Mouse (Mus musculus) hindbrain, embryonic 15.5 days (tissue): ENCODE results near the gene Tbck. TPM values are rescaled to one million over a fixed set of nuclear protein-coding genes. Genes with fewer than 3 reads are reported as not detected.
A peak's percentile ranks its signal among the peaks of the same experiment; 100 is the strongest.

Source experiments
- ATAC-seq: fragments of 200-750 bp; cut with Nextera tagmentation; 2 replicates; pipeline ENCODE4 v1.8.0; 2017; ENCODE audit warnings: low read depth, moderate number of reproducible peaks, moderate TSS enrichment; ENCODE audit not compliant: low FRiP score
- H3K27ac ChIP-seq: fragments of 300-500 bp; sonication (generic); replicated peaks from 2 replicates; pipeline ENCODE4 v1.5.1; 2015; ENCODE audit warnings: mild to moderate bottlenecking, inconsistent platforms
- H3K27me3 ChIP-seq: fragments of 300-500 bp; sonication (generic); 2 replicates; pipeline ENCODE4 v1.6.1; 2015; ENCODE audit warnings: control low read depth, inconsistent platforms
- H3K36me3 ChIP-seq: fragments of 300-500 bp; sonication (generic); 2 replicates; pipeline ENCODE4 v1.6.1; 2015; ENCODE audit warnings: control low read depth, inconsistent platforms
- H3K4me1 ChIP-seq: fragments of 300-500 bp; sonication (generic); replicated peaks from 2 replicates; pipeline ENCODE4 v1.6.1; 2015; ENCODE audit warnings: control low read depth, inconsistent platforms
- H3K4me2 ChIP-seq: fragments of 300-500 bp; sonication (generic); 2 replicates; pipeline ENCODE4 v1.6.1; 2015; ENCODE audit warnings: moderate library complexity, mild to moderate bottlenecking, inconsistent platforms
- H3K4me3 ChIP-seq: fragments of 300-500 bp; sonication (generic); 2 replicates; pipeline ENCODE4 v1.5.1; 2015; ENCODE audit warnings: mild to moderate bottlenecking, inconsistent platforms
- H3K9ac ChIP-seq: fragments of 300-500 bp; sonication (generic); 2 replicates; pipeline ENCODE4 v1.6.1; 2015; ENCODE audit warnings: inconsistent platforms
- H3K9me3 ChIP-seq: fragments of 300-500 bp; sonication (generic); 2 replicates; pipeline ENCODE4 v1.6.1; 2016; ENCODE audit warnings: control low read depth, inconsistent platforms
- WGBS: fragments of 180-500 bp; shearing (Covaris S2); methylation state at CpG from one replicate; pipeline ENCODE4 v1.1.7; 2015; 5-methylcytosine and 5-hydroxymethylcytosine counted together
- polyA plus RNA-seq: library from polyadenylated mRNA; unstranded; fragments of >200 nt; fragmentation: Nextera tagmentation; extraction: Ambion mirVana; gene quantifications from 2 replicates; pipeline ENCODE4 v1.2.1, GENCODE M21; 2015

Tbck gene
- polyA plus RNA-seq, 1 experiment from 2014 or later = 33.0 TPM

- H3K4me1 ChIP-seq = no peaks in the 10 kb centered on the region
- no peaks in the 10 kb centered on the region for H3K27me3 ChIP-seq
- H3K4me2 ChIP-seq = no peak overlapping the region
- no peak overlapping the region for H3K9ac ChIP-seq
- peaks cover 32% of the 10 kb centered on the region for H3K36me3 ChIP-seq
- H3K4me3 ChIP-seq = no peak overlapping the region
- H3K27ac ChIP-seq = no peak overlapping the region
- no peaks in the 10 kb centered on the region for H3K9me3 ChIP-seq
- no peak for ATAC-seq
- 88% methylated on average over 8 of the region's 8 CpGs for WGBS
Measured at GRCm38 (mm10) chr3:132839516-132839915, 155.6 kb downstream of the Tbck start.

GRCm38 (mm10) chr3:132842676-132843075 lies 158.7 kb downstream of the Tbck start:
- Histone ChIP-seq H3K9me3 (no peaks in the 10 kb centered on the region), H3K27me3 (no peaks in the 10 kb centered on the region), H3K27ac (no peak overlapping the region), H3K4me3 (no peak overlapping the region), H3K36me3 (peaks cover 32% of the 10 kb centered on the region), H3K4me2 (no peak overlapping the region), H3K4me1 (no peaks in the 10 kb centered on the region), H3K9ac (no peak overlapping the region)
- no peak for ATAC-seq
- 97% methylated on average over 6 of the region's 6 CpGs for WGBS

- no peaks in the 10 kb centered on the region for H3K27me3 ChIP-seq
- no peak overlapping the region for H3K4me3 ChIP-seq
- 76% methylated on average over 7 of the region's 7 CpGs for WGBS
- H3K27ac ChIP-seq = no peak overlapping the region
- H3K4me2 ChIP-seq = no peak overlapping the region
- H3K9ac ChIP-seq = no peak overlapping the region
- H3K4me1 ChIP-seq = 0 out of 2 replicates have a peak, but pooled peaks cover 5% of the 10 kb centered on the region
- no peaks in the 10 kb centered on the region for H3K9me3 ChIP-seq
- H3K36me3 ChIP-seq = no peaks in the 10 kb centered on the region
- ATAC-seq = no peak
Measured at GRCm38 (mm10) chr3:132849669-132850068, 165.7 kb downstream of the Tbck start.

GRCm38 (mm10) chr3:132850431-132850830 lies 166.5 kb downstream of the Tbck start:
- Histone ChIP-seq H3K4me1 (0 out of 2 replicates have a peak, but pooled peaks cover 5% of the 10 kb centered on the region), H3K4me3 (no peak overlapping the region), H3K9me3 (no peaks in the 10 kb centered on the region), H3K27me3 (no peaks in the 10 kb centered on the region), H3K36me3 (no peaks in the 10 kb centered on the region), H3K9ac (no peak overlapping the region), H3K27ac (no peak overlapping the region), H3K4me2 (no peak overlapping the region)
- WGBS = 87% methylated on average over 2 of the region's 2 CpGs
- ATAC-seq = no peak

GRCm38 (mm10) chr3:132851417-132851816 lies 167.5 kb downstream of the Tbck start:
- 0 out of 2 replicates have a peak, but pooled peaks cover 5% of the 10 kb centered on the region for H3K4me1 ChIP-seq
- H3K27ac ChIP-seq = no peak overlapping the region
- H3K9me3 ChIP-seq = no peaks in the 10 kb centered on the region
- no peak overlapping the region for H3K4me3 ChIP-seq
- H3K27me3 ChIP-seq = no peaks in the 10 kb centered on the region
- H3K4me2 ChIP-seq = no peak overlapping the region
- no peak for ATAC-seq
- no peaks in the 10 kb centered on the region for H3K36me3 ChIP-seq
- 54% methylated on average over 1 of the region's 1 CpGs for WGBS
- H3K9ac ChIP-seq = no peak overlapping the region

- 0 out of 2 replicates have a peak, but pooled peaks cover 5% of the 10 kb centered on the region for H3K4me1 ChIP-seq
- H3K4me3 ChIP-seq = no peak overlapping the region
- H3K27ac ChIP-seq = no peak overlapping the region
- no peaks in the 10 kb centered on the region for H3K27me3 ChIP-seq
- H3K9ac ChIP-seq = no peak overlapping the region
- WGBS = 72% methylated on average over 28 of the region's 28 CpGs
- H3K36me3 ChIP-seq = no peaks in the 10 kb centered on the region
- no peaks in the 10 kb centered on the region for H3K9me3 ChIP-seq
- ATAC-seq = peak; percentile 52; the same call in 1 of the 2 replicates
- H3K4me2 ChIP-seq = no peak overlapping the region
Measured at GRCm38 (mm10) chr3:132851841-132852728, 168.1 kb downstream of the Tbck start.

GRCm38 (mm10) chr3:132854271-132854670 lies 170.3 kb downstream of the Tbck start:
- H3K27ac ChIP-seq = no peak overlapping the region
- WGBS = 79% methylated on average over 9 of the region's 9 CpGs
- H3K4me2 ChIP-seq = no peak overlapping the region
- no peak overlapping the region for H3K9ac ChIP-seq
- H3K4me1 ChIP-seq = 0 out of 2 replicates have a peak, but pooled peaks cover 5% of the 10 kb centered on the region
- H3K4me3 ChIP-seq = no peak overlapping the region
- H3K9me3 ChIP-seq = no peaks in the 10 kb centered on the region
- no peaks in the 10 kb centered on the region for H3K27me3 ChIP-seq
- ATAC-seq = no peak
- H3K36me3 ChIP-seq = no peaks in the 10 kb centered on the region

GRCm38 (mm10) chr3:132855458-132856212 lies 171.7 kb downstream of the Tbck start:
- H3K4me1 ChIP-seq = 0 out of 2 replicates have a peak, but pooled peaks cover 5% of the 10 kb centered on the region
- WGBS = 72% methylated on average over 9 of the region's 9 CpGs
- no peaks in the 10 kb centered on the region for H3K9me3 ChIP-seq
- H3K4me2 ChIP-seq = no peak overlapping the region
- H3K27me3 ChIP-seq = no peaks in the 10 kb centered on the region
- H3K27ac ChIP-seq = no peak overlapping the region
- H3K4me3 ChIP-seq = no peak overlapping the region
- no peak overlapping the region for H3K9ac ChIP-seq
- no peaks in the 10 kb centered on the region for H3K36me3 ChIP-seq
- ATAC-seq = no peak

GRCm38 (mm10) chr3:132856651-132857050 lies 172.7 kb downstream of the Tbck start:
- Histone ChIP-seq H3K9me3 (no peaks in the 10 kb centered on the region), H3K36me3 (no peaks in the 10 kb centered on the region), H3K27ac (no peak overlapping the region), H3K9ac (no peak overlapping the region), H3K27me3 (no peaks in the 10 kb centered on the region), H3K4me3 (no peak overlapping the region), H3K4me2 (no peak overlapping the region), H3K4me1 (0 out of 2 replicates have a peak, but pooled peaks cover 5% of the 10 kb centered on the region)
- ATAC-seq = no peak
- 74% methylated on average over 6 of the region's 6 CpGs for WGBS

GRCm38 (mm10) chr3:132858849-132859248 lies 174.9 kb downstream of the Tbck start:
- no peaks in the 10 kb centered on the region for H3K36me3 ChIP-seq
- no peak overlapping the region for H3K27ac ChIP-seq
- 61% methylated on average over 11 of the region's 11 CpGs for WGBS
- peak; percentile 60 for ATAC-seq
- no peaks in the 10 kb centered on the region for H3K9me3 ChIP-seq
- H3K4me2 ChIP-seq = no peak overlapping the region
- no peaks in the 10 kb centered on the region for H3K27me3 ChIP-seq
- H3K4me3 ChIP-seq = no peak overlapping the region
- H3K4me1 ChIP-seq = no peaks in the 10 kb centered on the region
- no peak overlapping the region for H3K9ac ChIP-seq

- no peak overlapping the region for H3K9ac ChIP-seq
- no peaks in the 10 kb centered on the region for H3K9me3 ChIP-seq
- H3K27me3 ChIP-seq = no peaks in the 10 kb centered on the region
- no peak overlapping the region for H3K4me2 ChIP-seq
- no peaks in the 10 kb centered on the region for H3K4me1 ChIP-seq
- ATAC-seq = no peak
- no peak overlapping the region for H3K27ac ChIP-seq
- H3K36me3 ChIP-seq = no peaks in the 10 kb centered on the region
- 89% methylated on average over 7 of the region's 7 CpGs for WGBS
- H3K4me3 ChIP-seq = no peak overlapping the region
Measured at GRCm38 (mm10) chr3:132859573-132859972, 175.6 kb downstream of the Tbck start.

GRCm38 (mm10) chr3:132860796-132861195 lies 176.9 kb downstream of the Tbck start:
- Histone ChIP-seq H3K36me3 (no peaks in the 10 kb centered on the region), H3K27ac (no peak overlapping the region), H3K9ac (no peak overlapping the region), H3K4me2 (no peak overlapping the region), H3K27me3 (no peaks in the 10 kb centered on the region), H3K4me1 (no peaks in the 10 kb centered on the region), H3K9me3 (no peaks in the 10 kb centered on the region), H3K4me3 (no peak overlapping the region)
- ATAC-seq = no peak
- WGBS = 83% methylated on average over 8 of the region's 8 CpGs
